Mouse (Mus musculus): Measurements from ENCODE around the gene Fbl.
"Not testable (repeated sequence)": the region's sequence is repeated elsewhere in the genome, so short reads cannot be mapped to it uniquely, and the experiment has no call there.

Fbl gene

DNA sequence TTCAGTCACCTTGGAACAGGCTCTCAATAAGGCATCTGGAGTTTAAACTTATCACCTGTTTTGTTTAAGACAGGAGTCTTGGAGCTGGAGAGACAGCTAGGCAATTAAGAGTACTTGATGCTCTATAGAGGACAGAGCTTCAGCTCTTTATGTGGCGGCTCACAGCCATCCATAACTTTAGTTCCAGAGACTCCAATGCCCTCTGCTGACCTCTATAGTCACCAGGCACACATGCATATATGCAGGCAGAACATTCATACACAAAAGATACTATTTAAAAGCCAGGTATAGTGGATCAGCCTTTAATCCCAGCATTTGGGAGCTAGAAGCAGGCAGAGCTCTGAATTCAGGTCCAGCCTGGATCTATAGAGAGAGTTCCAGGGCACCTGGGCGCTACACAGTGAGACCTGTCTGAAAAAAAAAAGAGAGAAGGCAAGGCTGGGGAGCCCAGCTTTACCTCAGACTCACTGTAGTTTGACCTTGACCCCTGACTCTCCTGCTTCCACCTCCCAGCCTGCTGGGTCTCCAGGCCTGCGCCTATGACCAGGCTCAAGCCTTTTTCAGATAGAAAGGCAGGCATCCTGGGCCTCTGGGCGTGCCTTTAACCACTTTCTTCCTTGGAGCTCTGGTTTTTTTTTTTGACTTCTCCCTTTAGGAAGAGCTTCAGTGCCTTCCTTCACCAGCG lies 26.0 kb downstream of the Fbl start:
- no peak for DNase-seq

DNA sequence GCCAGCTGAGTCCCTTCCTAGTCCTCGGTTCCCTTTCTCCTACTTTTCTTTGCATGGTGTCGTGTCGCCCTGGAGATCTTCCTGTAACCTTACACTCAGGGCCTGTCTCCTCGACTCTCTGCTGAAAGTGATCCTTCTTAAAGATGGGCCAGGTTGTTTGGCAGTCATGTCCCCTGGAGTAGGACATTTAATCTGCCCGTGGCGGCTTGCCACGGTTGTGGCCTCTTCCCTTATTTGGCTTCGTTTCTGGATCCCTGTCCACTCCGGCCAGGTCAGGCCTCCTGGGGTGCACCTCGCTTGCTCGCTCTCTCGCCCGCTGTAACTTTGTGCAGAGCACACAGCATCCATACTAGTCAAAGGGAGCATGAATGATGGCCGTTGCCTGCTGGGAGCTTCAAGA lies 27.0 kb downstream of the Fbl start:
- no peak for DNase-seq

DNA sequence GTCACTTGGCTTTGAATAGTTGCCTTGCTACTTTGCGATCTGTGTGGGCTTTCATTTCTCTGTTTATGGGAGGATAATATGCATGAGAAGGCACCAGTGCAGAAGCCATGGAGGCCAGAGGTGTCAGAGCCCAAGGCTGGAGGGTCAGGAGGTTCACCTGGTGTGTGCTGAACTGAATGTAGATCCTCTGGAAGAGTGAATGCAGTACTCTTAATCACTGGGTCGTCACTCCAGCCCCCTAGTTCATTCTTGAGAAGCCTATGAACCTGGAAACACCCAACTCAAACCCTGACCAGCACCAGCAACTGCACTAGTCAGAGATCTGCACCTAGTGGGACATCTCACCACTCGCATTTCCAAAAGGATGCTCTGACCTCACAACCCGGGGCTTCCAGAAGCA lies 29.5 kb downstream of the Fbl start:
- no peak for DNase-seq

DNA sequence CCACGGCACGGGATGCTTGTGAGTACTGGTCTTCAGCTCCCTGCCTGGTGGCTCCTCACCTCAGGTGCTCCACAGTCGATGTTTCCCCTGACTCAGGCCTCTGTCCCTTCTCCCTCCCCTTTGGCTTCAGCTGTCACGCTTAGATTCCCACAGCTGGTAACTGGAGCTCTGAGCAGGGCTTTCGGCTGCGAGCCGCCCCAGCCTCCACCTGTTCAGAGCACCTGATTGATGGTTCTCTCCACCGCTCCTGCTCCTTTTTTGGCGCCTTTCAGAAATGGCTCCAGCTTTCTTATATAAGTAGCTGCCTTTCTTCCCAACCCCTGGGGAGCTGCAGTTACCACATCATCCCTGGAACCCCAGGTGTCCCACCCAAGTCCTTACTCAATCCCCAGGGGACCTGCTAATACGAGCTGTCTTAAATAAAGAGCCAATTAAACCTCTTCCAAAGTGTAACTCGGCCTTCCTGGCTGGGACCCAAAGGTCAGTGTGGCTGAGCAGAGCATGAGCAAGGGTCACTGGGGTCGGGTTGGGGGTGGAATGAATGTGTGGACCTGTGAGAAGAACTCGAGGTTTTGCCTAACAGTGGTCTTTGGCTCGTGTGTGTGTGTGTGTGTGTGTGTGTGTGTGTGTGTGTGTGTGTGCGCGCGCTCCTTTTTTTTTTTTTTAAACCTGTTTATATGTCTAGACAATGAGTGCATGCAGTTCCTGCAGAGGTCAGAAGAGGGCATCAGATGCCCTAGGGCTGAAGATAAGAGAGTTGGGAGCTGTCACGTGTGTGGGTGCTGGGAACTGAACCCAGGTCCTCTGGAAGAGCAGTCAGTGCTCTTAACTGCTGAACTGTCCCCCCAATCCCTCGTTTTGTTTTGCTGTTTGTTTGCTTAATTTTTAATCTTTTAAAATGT lies 33.9 kb downstream of the Fbl start:
- DNase-seq: no peak

DNA sequence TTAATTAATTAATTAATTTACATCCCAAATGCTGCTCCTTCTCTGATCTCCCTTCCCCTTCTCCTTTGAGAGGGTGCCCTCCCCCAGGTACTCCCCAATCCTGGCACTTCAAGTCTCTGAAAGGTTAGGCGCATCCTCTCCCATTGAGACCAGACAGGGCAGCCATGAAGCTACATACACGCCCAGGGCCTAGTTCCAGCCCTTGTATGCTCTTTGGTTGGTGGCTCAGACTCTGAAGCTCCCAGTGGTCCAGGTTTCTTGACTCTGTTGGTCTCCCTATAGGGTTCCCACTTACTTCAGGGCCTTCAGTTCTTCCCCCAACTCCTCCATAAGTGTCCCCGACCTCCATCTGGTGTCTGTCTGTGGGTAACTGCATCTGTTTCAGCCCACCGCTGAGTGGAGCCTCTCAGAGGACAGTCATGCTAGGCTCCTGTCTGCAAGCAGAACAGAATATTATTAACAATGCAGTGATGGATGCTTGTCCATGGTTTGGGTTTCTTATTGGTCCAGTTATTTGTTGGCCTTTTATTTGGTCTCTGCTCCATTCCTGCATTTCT lies 36.6 kb downstream of the Fbl start:
- DNase-seq: no peak

DNA sequence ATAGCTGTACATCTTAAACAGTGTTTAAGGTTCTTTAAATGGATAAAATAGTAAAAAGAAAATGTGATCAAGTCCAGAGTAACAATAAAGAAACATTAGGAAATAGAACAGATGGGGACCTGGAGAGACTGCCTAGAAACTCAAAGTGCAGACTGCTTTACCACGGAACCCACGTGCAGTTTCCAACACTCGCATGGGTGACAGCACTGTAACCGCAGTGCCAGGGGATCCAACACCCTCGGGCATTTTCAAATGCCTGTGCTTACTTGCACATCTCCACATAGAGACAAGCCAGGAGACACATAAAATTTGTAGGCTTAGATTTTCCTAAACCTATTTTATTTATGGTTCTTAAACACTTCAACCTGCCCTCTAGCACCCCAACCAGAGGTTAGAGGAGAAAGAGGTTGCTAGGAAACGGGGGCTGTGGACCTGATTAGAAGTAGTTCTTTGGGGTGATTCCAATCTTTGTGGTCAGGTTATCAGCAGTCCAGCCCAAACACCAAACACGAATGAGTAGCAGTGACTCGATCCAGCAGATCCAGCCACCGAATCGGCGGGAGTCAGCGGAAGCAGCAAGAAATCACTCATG lies 39.0 kb downstream of the Fbl start:
- DNase-seq: no peak

DNA sequence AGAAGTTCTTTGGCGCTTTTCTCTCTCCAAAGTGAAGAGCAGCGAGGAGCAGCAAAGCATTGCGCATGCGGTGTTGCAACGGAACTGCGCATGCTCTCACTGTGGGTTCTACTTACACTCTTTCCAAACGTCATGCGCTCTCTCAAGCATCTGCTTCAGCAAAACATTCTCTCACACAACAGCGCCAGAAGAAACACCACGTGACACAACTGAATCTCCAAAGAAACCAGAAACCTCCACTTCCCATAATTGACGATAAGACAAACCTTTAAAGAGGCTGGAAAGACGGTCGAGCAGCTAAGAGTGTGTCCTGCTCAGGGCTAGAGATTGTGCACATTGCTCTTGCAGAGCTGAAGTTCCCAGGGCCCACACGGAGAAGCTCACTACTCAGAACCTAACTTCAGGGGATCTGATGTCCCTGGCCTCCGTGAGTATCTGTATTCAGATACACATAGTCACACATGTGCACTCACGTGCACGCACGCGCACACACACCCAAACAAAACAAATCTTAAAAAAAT lies 39.5 kb downstream of the Fbl start:
- DNase-seq: peak; percentile 50

DNA sequence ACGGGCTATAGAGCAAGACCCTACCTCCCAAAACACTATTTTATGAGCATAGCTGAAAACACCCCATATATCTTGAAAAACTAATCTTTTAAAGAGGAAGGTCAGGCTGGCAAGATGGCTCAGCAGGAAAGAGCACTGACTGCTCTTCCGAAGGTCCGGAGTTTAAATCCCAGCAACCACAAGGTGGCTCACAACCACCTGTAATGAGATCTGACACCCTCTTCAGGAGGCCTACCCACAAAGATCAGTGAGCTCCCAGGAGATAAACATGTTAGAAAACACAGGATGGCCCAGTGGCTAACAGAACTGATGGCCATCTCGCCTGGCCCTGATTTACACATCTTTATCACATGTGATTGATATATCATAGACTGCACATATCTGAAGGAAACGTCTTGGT lies 41.2 kb downstream of the Fbl start:
- DNase-seq: no peak

DNA sequence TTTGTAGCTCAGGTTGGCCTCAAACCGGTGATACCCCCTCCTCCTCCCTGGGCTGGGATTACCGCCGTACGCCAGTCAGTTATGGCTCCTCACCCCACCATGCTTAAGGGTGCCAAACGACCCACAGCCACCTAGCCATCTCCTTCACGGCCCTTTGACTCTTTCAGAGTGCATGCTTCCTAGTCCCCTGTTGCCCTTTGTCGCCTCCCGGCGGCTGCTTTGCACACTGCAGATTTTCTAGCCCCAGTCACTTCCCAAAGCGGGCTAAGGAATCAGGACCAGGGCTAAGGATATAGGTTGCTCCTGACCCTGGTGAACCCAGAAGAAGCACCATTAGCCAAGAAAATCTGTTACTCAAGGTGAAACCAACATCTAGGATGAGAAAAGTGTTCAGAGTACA lies 44.6 kb downstream of the Fbl start:
- DNase-seq: peak; percentile 50

DNA sequence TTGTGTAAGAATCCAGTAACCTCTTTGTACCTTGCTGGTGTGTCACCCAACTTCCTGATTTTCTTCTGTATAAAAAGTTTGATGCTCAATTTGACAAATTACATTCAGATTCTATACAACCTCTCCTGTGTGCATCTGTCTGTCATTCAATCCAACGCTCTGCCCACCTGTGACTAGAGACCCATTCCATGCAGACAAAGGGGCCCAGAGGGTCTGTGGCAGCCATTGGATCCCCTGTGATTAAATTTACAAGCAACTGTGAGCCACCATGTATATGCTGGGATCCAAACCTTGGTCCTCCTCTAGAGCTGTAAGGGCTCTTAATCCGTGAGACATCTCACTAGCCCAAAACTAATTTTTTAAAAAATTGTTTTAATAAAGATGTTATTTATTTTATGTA lies 46.4 kb downstream of the Fbl start:
- DNase-seq: not testable (repeated sequence)

DNA sequence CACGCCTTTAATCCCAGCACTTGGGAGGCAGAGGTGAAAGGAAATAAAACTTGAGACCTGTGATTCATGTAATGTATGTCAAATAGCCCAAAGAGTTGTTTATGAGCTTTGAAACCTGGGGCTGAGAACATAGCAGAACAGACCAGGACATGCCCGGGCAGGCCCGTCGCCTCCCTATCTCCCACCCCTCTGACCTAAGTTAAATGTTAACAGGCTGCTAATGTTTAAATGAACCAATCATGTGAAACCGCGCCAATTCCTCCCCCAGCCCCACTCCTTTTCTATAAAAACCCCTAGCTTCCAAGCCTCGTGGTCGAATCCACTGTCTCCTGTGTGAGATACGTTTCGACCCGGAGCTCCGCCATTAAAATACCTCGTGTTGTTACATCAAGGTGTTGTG lies 48.3 kb downstream of the Fbl start:
- not testable (repeated sequence) for DNase-seq

DNA sequence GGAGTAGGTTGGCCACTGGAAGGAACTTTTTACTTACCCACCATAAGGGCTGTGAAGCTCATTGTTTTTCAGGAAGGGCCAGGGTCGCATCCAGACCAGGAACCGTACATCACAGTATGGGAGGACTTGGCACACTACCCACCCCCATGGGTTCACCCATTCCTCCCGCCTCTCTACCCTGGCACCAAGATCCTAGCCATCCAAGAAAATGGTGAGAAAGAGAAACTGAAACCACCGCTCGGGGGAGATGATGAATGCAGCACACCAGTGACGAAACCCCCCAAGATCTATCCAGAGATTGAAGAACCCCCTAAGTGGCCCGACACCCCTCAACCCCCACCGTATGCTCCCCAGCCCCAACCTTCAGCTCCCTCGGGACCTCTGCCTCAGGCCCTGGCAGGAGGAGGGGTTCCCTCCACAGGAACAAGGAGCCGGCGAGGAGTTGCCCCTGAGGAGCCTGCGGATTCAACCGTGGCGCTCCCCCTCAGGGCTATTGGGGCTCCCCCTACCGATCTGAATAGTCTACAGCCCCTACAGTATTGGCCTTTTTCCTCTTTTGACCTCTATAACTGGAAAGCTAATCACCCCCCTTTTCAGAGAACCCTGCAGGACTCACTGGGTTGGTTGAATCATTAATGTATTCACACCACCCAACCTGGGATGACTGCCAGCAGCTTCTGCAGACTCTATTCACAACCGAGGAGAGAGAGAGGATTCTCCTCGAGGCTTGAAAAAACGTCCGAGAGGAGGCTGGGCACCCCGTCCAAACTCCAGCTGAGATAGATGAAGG lies 49.6 kb downstream of the Fbl start:
- DNase-seq: peak; percentile 9

DNA sequence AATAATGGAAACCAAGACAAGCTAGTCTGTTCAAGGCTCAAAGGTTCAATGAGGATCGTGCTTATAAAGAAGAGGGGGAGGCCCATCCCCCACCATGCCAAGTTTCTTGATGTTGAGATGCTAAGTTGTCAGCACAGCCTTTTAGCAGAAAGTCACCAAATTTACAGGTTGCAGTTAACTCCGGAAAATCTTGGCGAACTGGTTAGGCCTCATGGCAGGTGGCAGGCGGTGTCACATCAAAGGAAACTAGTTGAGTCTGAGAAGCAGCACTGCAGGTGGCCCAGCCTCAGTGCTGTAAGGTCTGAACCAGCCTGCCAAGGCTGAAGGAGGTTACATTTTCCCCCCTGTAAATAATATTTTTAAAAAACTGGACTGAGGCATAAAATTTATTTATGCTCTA lies 57.3 kb downstream of the Fbl start:
- DNase-seq: not testable (repeated sequence)

DNA sequence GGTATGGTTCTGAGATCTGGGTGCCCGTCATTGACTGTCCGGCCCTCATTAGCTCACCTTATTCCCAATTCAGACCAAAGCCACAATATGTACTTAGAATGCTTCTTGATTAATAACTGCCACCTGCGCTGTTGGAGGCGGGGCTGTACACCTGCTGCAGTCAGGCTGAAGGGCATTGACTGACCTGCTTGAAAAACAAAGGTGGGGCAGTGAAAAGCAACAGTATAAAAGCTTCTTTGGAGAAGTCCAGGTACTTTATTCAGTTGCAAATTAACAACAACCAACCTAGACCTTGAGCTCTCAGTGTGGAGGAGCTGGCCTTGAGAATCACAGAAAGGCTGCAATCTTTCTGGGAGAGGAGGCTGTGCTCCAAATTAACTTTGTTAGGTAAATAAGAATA lies 57.9 kb downstream of the Fbl start:
- not testable (repeated sequence) for DNase-seq

Measured in cerebellum, adult 11 months (tissue).